Mouse (Mus musculus): ENCODE measurements around the gene Large2. TPM values are rescaled to one million over a fixed set of nuclear protein-coding genes. Genes with fewer than 3 reads are reported as not detected.

Large2 gene
- total and polyA plus RNA-seq, 3 experiments, result 0.19 to 1.5 (median 0.89) TPM

GRCm38 (mm10) chr2:92347191-92347590 is 27.5 kb downstream of the Large2 start:
- no peak for DNase-seq (ENCODE audit: extremely low read depth)
- dilution Hi-C loops (cut with MboI; ENCODE audit: extremely low pct_ligation_motif_present, extremely low pct_unique_long_range_greater_than_20kb, low sequenced_read_pairs) (no loop called here), in situ Hi-C loops (cut with MboI; ENCODE audit: low pct_ligation_motif_present, low pct_unique_long_range_greater_than_20kb, low sequenced_read_pairs) (no loop called here)
- Histone ChIP-seq H3K4me3 (replicated peaks in 1 of 3; ENCODE audit: low read depth in 2 of 3, low read length in 2 of 3, poor library complexity in 1 of 3) (no peak overlapping the region), H3K9ac (ENCODE audit: insufficient read depth, low read depth) (no peak overlapping the region), H3K4me1 (ENCODE audit: control insufficient read depth in 1 of 2, insufficient read depth in 2 of 2) (peaks cover under 1 to 21% of the 10 kb centered on the region in 2 experiments; a peak in 3 of 4 replicates), H3K9me3 (replicated peaks; ENCODE audit: low read length) (no peaks in the 10 kb centered on the region), H3K4me2 (ENCODE audit: insufficient read depth, low read depth, poor library complexity, severe bottlenecking) (no peak overlapping the region), H3K79me2 (replicated peaks; ENCODE audit: control insufficient read depth, extremely low read depth, insufficient read depth, poor library complexity, severe bottlenecking) (no peaks in the 10 kb centered on the region), H3K27me3 (replicated peaks) (no peaks in the 10 kb centered on the region), H3K27ac (ENCODE audit: insufficient read depth, low read depth) (no peak overlapping the region), H3K36me3 (replicated peaks in 1 of 2; ENCODE audit: control insufficient read depth in 1 of 2, insufficient read depth in 1 of 2, low read length in 1 of 2) (peaks cover 52 to 72% of the 10 kb centered on the region in 2 experiments)
- TF ChIP-seq TCF12 (IDR thresholded peaks at IDR 0.05; ENCODE audit: low read depth, low read length), result no peak
- no peak for TF ChIP-seq RAD21 (IDR thresholded peaks at IDR 0.05; ENCODE audit: low read depth, low read length)
- no peak for TF ChIP-seq MXI1 (IDR thresholded peaks at IDR 0.05; ENCODE audit: low read depth, low read length)
- TF ChIP-seq KAT2A (IDR thresholded peaks at IDR 0.05; ENCODE audit: insufficient replicate concordance, low read length), result no peak
- TF ChIP-seq CHD2 (IDR thresholded peaks at IDR 0.05; ENCODE audit: low read length), result no peak
- no peak for TF ChIP-seq MAFK (IDR thresholded peaks at IDR 0.05; ENCODE audit: insufficient replicate concordance, low read length)
- no peak for TF ChIP-seq CHD1 (IDR thresholded peaks at IDR 0.05; ENCODE audit: low read depth, low read length)
- no peak for TF ChIP-seq PAX5 (IDR thresholded peaks at IDR 0.05; ENCODE audit: low read length)
- TF ChIP-seq E2F4 (IDR thresholded peaks at IDR 0.05; ENCODE audit: insufficient replicate concordance, low read depth, low read length), result no peak
- TF ChIP-seq MEF2A (IDR thresholded peaks at IDR 0.05; ENCODE audit: borderline replicate concordance, low read depth, low read length), result no peak
- TF ChIP-seq POLR2AphosphoS2 (IDR thresholded peaks at IDR 0.05; ENCODE audit: low read depth, low read length), result no peak

GRCm38 (mm10) chr2:92342418-92342817 is 32.3 kb downstream of the Large2 start:
- DNase-seq (ENCODE audit: extremely low read depth), result peak; percentile 37
- H3K4me1 ChIP-seq (ENCODE audit: control insufficient read depth in 1 of 2, insufficient read depth in 2 of 2), result peaks cover 5 to 28% of the 10 kb centered on the region in 2 experiments; a peak in 3 of 4 replicates
- no peaks in the 10 kb centered on the region for H3K79me2 ChIP-seq (replicated peaks; ENCODE audit: control insufficient read depth, extremely low read depth, insufficient read depth, poor library complexity, severe bottlenecking)
- no peak overlapping the region for H3K4me3 ChIP-seq (replicated peaks in 1 of 3; ENCODE audit: low read depth in 2 of 3, low read length in 2 of 3, poor library complexity in 1 of 3)
- TF ChIP-seq PAX5 (IDR thresholded peaks at IDR 0.05; ENCODE audit: low read length), result no peak
- peak; percentile 50 for TF ChIP-seq BHLHE40 (IDR thresholded peaks at IDR 0.05; ENCODE audit: low read depth, low read length)
- TF ChIP-seq EP300 (IDR thresholded peaks at IDR 0.05; ENCODE audit: low read length), result 0 out of 2 replicates have a peak, but pooled peaks have one; percentile 32
- peak; percentile 52; the same call in 1 of the 2 replicates for TF ChIP-seq IRF4 (IDR thresholded peaks at IDR 0.05; ENCODE audit: low read depth, low read length)
- H3K27ac ChIP-seq (ENCODE audit: insufficient read depth, low read depth), result peak overlapping the region; percentile 34; the same call in 1 of the 2 replicates
- in situ Hi-C loops (cut with MboI; ENCODE audit: low pct_ligation_motif_present, low pct_unique_long_range_greater_than_20kb, low sequenced_read_pairs), result no loop called here
- H3K9ac ChIP-seq (ENCODE audit: insufficient read depth, low read depth), result peak overlapping the region; percentile 44; the same call in 1 of the 2 replicates
- peak overlapping the region; percentile 59 for H3K4me2 ChIP-seq (ENCODE audit: insufficient read depth, low read depth, poor library complexity, severe bottlenecking)
- peaks cover 14 to 40% of the 10 kb centered on the region in 2 experiments for H3K36me3 ChIP-seq (replicated peaks in 1 of 2; ENCODE audit: control insufficient read depth in 1 of 2, insufficient read depth in 1 of 2, low read length in 1 of 2)
- no peaks in the 10 kb centered on the region for H3K27me3 ChIP-seq (replicated peaks)
- H3K9me3 ChIP-seq (replicated peaks; ENCODE audit: low read length), result no peaks in the 10 kb centered on the region
- dilution Hi-C loops (cut with MboI; ENCODE audit: extremely low pct_ligation_motif_present, extremely low pct_unique_long_range_greater_than_20kb, low sequenced_read_pairs), result no loop called here
